Mouse (Mus musculus) layer of hippocampus, postnatal 25 days (tissue): ENCODE measurements around the gene Cln6. TPM values are rescaled to one million over a fixed set of nuclear protein-coding genes. Genes with fewer than 3 reads are reported as not detected.

Experiments used
- DNase-seq, 2 experiments: peaks; one replicate each; pipeline ENCODE4 v3.0.0; 2022; ENCODE audit warnings: mixed read lengths in 2 of 2, low spot score in 1 of 2; ENCODE audit errors: extremely low spot score in 1 of 2
- total RNA-seq, 2 experiments: library from RNA; stranded (reverse); gene quantifications; 2 replicates each; pipeline ENCODE4 v1.2.3; 2021

Cln6 gene
- total RNA-seq, 2 experiments from 2014 or later = 11.4 to 13.4 TPM

DNA sequence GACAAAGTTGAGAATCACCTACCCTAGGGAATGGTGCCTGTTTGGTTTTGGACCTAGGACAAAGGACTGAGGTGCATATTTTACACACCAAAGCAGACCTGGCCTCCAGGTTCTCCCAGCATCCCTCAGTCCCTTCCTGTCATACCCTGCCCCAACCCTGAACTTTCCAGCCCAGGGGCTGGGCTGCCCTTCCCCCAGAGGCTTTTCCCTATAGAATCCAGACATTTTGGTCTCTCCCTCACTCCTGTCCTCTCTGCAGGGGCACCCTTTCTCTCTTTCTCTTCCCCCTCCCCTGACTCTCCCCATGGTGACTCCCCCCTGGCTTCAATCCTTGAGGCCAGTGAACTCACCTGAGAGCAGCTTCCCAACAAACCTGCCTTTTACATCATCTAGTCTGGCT lies 32.1 kb downstream of the Cln6 start:
- DNase-seq = no peak

DNA sequence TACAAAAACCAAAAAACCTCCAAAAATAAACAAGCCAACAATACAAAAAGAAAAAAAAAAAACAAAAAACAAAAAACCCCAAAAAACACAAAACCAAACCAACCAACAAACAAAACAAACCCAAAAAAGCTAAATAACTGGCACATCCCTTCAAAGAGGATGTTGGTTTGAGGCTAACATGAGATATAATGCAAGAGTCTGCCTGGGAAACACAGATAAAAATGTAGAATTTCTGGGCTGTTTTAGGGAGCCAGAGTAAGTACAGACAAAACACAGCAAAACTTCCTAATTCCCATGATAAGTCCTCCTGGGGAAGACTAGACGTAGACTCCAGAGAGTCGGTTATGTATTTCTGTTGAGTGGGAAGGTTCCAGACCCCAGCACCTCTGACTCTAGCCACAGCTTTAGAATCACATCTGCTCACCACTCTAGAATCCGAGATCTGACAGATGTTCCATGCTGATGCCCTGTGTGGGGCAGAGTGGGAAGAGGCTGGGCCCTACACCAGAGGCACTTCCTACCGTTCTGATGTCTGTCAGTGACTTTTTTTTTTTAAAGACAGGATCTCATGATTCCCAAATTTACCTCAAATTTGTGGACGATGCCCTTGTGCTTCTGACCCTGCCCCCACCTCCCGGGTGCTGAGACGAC lies 38.5 kb downstream of the Cln6 start:
- no peak for DNase-seq

DNA sequence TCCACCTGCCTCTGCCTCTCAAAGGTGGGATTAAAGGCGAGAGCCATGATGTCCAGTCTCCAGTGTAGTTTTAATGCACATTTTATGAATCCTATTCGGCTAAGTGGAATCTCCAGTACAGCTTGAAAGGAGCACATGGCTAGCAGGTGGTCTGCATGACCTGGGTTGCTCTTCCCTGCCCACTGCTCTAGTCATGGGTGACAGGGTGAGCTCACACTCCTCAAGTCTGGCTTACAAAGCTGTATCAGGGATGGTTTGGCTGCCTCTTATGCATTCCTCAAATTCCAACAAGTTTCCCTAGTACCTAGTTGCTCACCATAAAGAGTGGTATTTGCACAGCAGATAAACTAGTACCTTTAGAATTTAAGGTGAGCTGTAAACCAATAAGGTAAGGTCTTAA lies 39.2 kb downstream of the Cln6 start:
- no peak for DNase-seq

DNA sequence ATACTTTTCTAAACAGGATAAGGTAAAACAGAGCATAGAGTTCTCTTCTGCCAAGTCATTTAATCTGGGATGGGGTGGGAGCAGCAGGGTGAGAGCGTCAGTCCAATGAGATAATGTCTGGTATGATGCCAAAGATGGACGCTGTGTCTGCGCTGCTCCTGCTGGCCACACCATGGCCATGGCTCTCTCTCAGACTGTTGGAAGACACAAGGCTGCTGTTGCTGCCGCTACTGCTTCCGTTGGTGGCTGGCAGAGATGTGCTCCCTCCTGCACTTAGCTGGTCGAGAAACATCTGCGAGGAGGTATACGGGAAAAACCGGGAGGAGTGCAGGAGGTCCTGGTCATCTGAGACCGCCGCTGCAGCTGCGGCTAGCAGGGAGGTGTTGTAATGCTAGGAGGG lies 43.3 kb downstream of the Cln6 start:
- DNase-seq = no peak

DNA sequence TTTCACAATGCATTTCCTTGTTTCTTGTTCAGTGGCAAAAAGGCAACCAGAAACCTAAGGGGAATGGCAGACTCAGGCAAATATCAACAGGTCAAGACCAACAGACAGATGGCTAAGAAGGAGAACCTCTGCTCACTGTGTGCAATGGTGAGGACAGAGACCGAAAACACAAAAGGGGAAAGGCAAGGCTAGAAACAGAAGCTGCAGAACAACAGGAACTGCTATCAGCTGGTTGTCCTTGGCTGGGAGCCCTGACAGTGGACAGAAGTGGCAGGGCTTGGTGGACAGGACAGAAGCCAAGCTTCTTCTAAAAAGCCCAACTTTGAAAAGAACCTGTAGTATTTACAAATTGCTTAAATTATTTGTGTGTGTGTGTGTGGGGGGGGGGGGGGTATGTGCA lies 55.9 kb downstream of the Cln6 start:
- no peak for DNase-seq

Other genes starting within 250 kb of the Cln6 start
- 1 to 10 TPM; 2.0 to 2.8 TPM for gene Itga11, start 161.0 kb upstream of the Cln6 start, total RNA-seq
- 100 to 1,000 TPM in 1 of 2 experiments, 10 to 100 TPM in 1; 97.6 to 105 TPM for gene Fem1b, start 26.9 kb upstream of the Cln6 start, total RNA-seq
- gene Calml4, start 19.3 kb downstream of the Cln6 start, total RNA-seq = 1 to 10 TPM; 1.2 to 2.4 TPM
- 10 to 100 TPM; 57.8 to 63.8 TPM for gene Pias1, start 149.1 kb downstream of the Cln6 start, total RNA-seq